Mouse (Mus musculus) urinary bladder, postnatal 4 days (tissue): ENCODE data around the gene Brip1.

Experiments used
- DNase-seq, 2 experiments: peaks; one replicate each; pipeline ENCODE4 v3.0.0; 2021 to 2022; ENCODE audit warnings: low spot score in 2 of 2

The Brip1 gene

DNA sequence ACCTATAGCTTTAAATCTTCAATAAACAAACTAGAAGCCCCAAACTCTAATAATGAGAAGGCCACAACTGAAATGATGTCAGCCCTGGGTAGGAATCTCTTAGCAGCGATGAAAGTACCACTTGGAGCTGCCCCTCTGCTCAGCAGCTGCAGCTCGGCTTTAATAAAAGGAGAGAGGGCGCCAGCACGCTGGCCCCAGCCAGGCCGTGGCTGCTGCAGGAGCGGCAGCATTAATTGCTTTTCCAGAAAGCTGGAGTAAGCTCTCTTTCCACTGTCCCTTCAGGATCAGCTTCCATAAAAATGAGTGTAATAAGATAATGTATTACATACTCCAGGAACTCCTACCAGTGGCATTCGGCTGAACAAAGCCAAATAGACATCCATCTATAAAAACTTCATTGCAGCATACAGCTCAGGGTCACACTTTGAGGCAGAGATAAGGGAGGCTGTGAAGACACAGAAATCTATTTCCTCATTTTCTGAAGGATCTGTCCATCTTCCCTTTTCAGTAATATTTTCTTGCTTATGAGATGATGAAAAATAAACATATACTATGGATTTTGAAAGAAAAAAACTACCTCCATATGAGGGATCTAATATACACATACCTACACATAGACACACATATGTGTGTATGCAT, 174.3 kb downstream of the Brip1 start:
- DNase-seq: no peak

DNA sequence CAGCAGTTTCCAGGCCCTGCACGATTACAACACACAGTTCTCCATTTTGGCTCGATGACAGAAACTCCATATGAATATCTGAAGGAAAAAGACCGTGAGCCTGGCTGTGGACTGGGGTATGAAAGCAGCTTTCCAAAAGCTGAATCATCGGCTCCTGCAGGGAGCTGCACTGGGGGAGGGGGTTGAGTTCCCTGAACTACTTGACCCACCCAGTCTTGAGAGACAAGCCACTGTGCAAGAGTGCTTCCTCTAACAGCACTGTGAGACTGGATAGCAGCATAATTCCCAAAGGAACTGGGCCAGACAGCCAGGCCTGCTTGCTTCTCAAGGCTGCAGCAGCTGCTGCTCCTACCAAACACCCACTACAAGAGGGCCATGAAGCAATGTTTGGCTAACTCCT, 178.6 kb downstream of the Brip1 start:
- DNase-seq: no peak

DNA sequence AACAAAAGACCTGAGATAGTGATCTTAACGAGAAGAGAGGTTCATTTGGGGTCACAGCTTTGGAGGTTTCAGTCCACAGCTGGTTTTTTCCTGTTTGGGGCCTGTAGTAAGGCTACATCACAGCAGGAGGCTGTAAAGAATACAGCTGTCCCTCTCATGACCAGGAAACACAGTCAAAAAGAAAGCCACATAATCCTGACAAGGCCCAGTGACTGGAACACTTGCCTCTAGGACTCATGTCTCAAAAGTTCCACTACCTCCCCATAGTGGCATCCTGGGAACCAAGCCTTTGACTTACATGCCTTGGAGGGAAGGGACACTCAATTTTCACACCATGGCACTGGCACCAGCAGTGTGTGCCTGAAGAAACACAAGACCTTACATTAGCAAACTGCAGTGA, 181.0 kb downstream of the Brip1 start:
- no peak for DNase-seq

DNA sequence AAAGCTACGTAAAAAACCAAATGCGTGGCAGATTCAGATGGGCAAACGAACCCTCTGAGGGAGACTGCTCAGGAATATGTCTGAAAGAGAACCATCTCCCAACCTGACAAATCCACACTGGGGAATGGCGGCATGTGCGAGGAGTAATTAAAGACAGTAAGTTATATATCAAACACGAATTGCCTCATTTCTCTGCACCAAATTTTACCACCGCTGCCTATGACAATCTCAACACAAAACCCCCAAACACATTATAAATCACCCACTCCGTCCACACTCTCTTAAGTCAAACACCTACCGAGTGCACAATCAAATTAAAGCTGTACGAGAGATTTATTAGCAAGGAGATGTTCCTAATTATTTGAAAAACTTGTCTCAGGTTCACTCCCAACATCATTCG, 184.8 kb downstream of the Brip1 start:
- no peak for DNase-seq

DNA sequence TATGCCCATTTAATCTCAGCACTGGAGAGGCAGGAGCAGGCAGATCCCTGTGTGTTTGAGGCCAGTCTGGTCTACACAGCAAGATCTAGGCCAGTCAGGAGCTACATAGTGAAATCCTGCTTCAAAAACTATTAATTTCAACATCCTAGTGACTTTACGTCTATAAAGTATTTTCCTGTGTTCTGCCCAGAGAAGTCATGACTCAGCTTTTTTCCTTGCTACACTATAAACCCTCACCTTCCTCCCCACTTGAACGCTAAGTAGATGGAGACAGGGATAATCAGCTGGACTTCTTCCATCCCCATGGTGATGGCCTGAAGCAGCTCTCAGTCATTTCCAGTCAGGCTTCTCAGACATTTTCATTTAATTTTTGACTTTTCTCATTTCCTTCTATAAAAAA, 187.9 kb downstream of the Brip1 start:
- no peak for DNase-seq

DNA sequence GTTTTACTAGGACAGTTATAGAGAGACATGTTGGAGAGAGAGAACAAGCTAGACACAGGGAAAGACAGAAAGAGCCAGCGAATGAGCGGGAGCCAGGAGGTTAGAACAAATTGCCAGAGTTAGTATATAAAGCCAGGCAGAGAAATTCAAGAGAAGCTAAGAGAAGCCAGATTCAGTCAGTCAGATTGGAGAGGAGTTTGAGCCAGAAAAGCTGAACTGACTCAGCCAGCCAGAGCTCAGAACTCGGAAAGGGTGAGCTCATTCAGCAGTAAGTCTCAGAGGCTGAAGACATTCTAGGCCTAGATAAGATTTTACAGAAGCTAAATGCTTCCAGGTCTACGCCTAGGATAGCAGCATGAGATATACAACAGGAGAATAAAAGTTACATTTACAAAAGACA, 190.5 kb downstream of the Brip1 start:
- DNase-seq: no peak

DNA sequence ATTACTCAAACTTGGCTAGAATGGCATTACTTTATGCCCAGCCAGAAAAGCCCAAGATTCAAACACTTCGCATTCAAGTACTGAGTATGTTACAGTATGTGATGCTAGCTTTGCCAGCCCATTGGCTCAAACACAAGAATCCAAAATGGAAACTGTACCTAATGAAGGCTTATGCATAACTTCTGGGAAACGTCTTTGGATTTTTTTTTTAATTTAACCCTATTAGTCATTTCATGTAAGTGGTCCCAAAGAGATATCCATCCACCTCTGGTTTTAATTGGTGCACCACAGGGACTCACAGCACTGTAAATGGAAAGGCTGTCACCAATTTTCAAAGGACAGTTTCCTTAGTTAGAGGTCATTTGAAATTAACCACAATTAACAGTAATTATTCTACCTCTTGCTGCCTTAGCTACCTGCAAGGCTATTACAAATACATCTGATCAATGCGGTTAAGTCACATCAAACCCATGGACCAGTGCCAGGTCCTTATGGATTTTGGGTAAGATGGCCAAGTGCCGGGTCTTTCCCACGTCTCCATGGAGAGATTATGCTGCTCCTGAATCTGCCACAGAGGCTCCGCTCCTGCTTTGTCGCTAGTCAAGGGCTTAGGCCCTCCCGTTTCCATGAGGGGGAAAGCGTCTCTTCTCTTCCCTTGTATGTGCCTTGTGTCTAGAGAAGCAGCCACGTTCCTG, 192.6 kb downstream of the Brip1 start:
- no peak for DNase-seq
